Mouse (Mus musculus): ENCODE results near the gene Gys2. TPM values are rescaled to one million over a fixed set of nuclear protein-coding genes. Genes with fewer than 3 reads are reported as not detected.

Gene Gys2
- total and polyA plus RNA-seq, 2 experiments from 2014 or later = 0.10 TPM; not detected in 1

DNA sequence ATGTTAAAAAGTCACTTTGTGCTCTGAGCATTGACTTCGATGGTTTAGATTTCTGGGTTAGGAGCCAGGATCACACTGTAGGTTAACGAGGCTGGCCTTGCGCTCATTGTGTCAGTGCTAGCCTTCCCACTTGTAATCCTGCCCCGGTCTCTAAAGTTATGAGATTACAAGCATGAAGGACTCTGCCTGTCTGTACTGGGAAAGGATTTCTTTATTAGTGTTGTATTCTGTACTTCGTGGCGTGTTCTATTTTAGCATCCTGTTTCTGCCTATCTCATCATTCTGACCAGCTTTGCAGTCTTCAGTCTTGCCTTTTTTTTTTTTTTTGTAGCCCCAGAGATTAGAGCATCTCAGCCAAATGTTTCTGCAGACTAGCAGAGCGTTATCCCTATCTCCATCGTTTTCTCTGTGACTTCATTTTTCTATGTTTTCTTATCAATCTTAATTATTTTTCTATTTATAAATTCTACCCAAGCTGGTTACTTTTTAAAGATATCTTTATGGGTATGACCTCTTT, 85.1 kb downstream of the Gys2 start:
- peak overlapping the region; percentile 97 for H3K4me3 ChIP-seq (ENCODE audit: low read length)
- DNase-seq (ENCODE audit: low spot score) (no peak), ATAC-seq (no peak)
- H3K27me3 ChIP-seq (ENCODE audit: insufficient read depth, low read length) = no peaks in the 10 kb centered on the region
- 22% methylated on average over 8 of the region's 8 CpGs for whole genome bisulfite sequencing
- peak overlapping the region; percentile 85 for H3K9ac ChIP-seq (replicated peaks; ENCODE audit: low read length)
- peak overlapping the region; percentile 89 for H3K4me2 ChIP-seq (ENCODE audit: low read depth, low read length)
- no peak for TF ChIP-seq CTCF (IDR thresholded peaks at IDR 0.05; ENCODE audit: low read depth)
- no peaks in the 10 kb centered on the region for H3K36me3 ChIP-seq (ENCODE audit: insufficient read depth, low read length)
- H3K9me3 ChIP-seq (ENCODE audit: low read length) = no peaks in the 10 kb centered on the region
- no peak overlapping the region for H3K27ac ChIP-seq
- 0 out of 2 replicates have a peak, but pooled peaks cover 3% of the 10 kb centered on the region for H3K4me1 ChIP-seq (ENCODE audit: insufficient read depth, low read length)

- DNase-seq (ENCODE audit: low spot score) (peak; percentile 98), ATAC-seq (peak; percentile 100)
- Histone ChIP-seq H3K4me1 (ENCODE audit: insufficient read depth, low read length) (0 out of 2 replicates have a peak, but pooled peaks cover 3% of the 10 kb centered on the region), H3K4me3 (ENCODE audit: low read length) (peak within 1 kb of the TSS; percentile 97), H3K9ac (replicated peaks; ENCODE audit: low read length) (peak within 1 kb of the TSS; percentile 85), H3K9me3 (ENCODE audit: low read length) (no peaks in the 10 kb centered on the region), H3K27ac (peak within 1 kb of the TSS; percentile 54; the same call in 1 of the 2 replicates), H3K4me2 (ENCODE audit: low read depth, low read length) (peak within 1 kb of the TSS; percentile 89), H3K27me3 (ENCODE audit: insufficient read depth, low read length) (no peaks in the 10 kb centered on the region), H3K36me3 (ENCODE audit: insufficient read depth, low read length) (no peaks in the 10 kb centered on the region)
- TF ChIP-seq CTCF (IDR thresholded peaks at IDR 0.05; ENCODE audit: low read depth) = no peak
- WGBS = 2% methylated on average over 62 of the region's 87 CpGs
These were observed 85.7 kb downstream of the Gys2 start, which contains the start of the genes Recql and Golt1b for GRCm38 (mm10) chr6:142387011-142387754. TSS of gene Recql (minus strand) at chr6:142387087. TSS of gene Golt1b (plus strand) at chr6:142387221.

DNA sequence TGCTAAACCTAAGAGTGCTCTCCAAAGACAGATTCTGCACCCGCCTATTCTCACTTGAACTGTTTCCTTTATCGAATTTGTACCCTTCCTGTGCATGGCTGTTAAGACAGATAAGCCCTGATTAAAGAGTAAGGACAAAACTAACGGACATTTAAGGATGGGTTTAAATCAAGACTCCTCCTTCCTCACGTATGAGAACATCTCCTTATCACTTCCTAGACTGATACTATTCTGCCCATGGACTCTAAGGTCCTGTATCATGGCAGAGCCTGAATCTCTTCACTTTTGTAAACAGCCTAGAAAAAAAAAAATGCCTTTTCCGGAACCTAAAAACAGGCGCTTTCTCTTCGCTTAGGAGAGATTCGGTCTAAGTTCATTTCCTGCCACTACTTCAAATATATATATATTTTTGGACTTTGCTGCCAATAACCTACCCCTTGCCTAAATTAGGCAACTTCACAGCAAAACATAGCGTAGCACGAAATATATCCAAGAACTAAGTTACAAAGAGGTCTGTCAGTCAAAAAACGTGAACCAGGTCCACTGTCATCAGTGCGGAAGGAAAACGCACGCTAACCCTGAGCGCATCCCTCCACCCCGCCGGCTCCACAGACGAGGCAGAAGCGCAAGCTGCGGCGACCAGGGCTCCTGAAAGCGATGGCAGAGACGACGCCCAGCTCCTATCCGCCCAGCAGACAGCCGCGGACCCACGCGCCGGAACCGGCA, 86.5 kb downstream of the Gys2 start:
- H3K4me1 ChIP-seq (ENCODE audit: insufficient read depth, low read length) = 0 out of 2 replicates have a peak, but pooled peaks cover 3% of the 10 kb centered on the region
- H3K9ac ChIP-seq (replicated peaks; ENCODE audit: low read length) = peak overlapping the region; percentile 85
- ATAC-seq (peak; percentile 84), DNase-seq (ENCODE audit: low spot score) (no peak)
- H3K36me3 ChIP-seq (ENCODE audit: insufficient read depth, low read length) = no peaks in the 10 kb centered on the region
- no peaks in the 10 kb centered on the region for H3K9me3 ChIP-seq (ENCODE audit: low read length)
- no peak overlapping the region for H3K27ac ChIP-seq
- peak overlapping the region; percentile 61 for H3K4me2 ChIP-seq (ENCODE audit: low read depth, low read length)
- no peak for TF ChIP-seq CTCF (IDR thresholded peaks at IDR 0.05; ENCODE audit: low read depth)
- WGBS = 5% methylated on average over 31 of the region's 31 CpGs
- H3K4me3 ChIP-seq (ENCODE audit: low read length) = peak overlapping the region; percentile 97
- no peaks in the 10 kb centered on the region for H3K27me3 ChIP-seq (ENCODE audit: insufficient read depth, low read length)

- no peak overlapping the region for H3K4me2 ChIP-seq (ENCODE audit: low read depth, low read length)
- no peaks in the 10 kb centered on the region for H3K36me3 ChIP-seq (ENCODE audit: insufficient read depth, low read length)
- no peak for TF ChIP-seq CTCF (IDR thresholded peaks at IDR 0.05; ENCODE audit: low read depth)
- H3K27ac ChIP-seq = no peak overlapping the region
- ATAC-seq (no peak), DNase-seq (ENCODE audit: low spot score) (no peak)
- 0 out of 2 replicates have a peak, but pooled peaks cover 3% of the 10 kb centered on the region for H3K4me1 ChIP-seq (ENCODE audit: insufficient read depth, low read length)
- 90% methylated on average over 9 of the region's 9 CpGs for WGBS
- no peaks in the 10 kb centered on the region for H3K27me3 ChIP-seq (ENCODE audit: insufficient read depth, low read length)
- no peaks in the 10 kb centered on the region for H3K9me3 ChIP-seq (ENCODE audit: low read length)
- H3K4me3 ChIP-seq (ENCODE audit: low read length) = no peak overlapping the region
- no peak overlapping the region for H3K9ac ChIP-seq (replicated peaks; ENCODE audit: low read length)
These were observed 88.4 kb downstream of the Gys2 start for GRCm38 (mm10) chr6:142384521-142384920.

GRCm38 (mm10) chr6:142381615-142382014, 91.3 kb downstream of the Gys2 start:
- ATAC-seq = no peak
- WGBS = 94% methylated on average over 7 of the region's 7 CpGs
- H3K36me3 ChIP-seq (ENCODE audit: insufficient read depth, low read length) = peaks cover 5% of the 10 kb centered on the region

DNA sequence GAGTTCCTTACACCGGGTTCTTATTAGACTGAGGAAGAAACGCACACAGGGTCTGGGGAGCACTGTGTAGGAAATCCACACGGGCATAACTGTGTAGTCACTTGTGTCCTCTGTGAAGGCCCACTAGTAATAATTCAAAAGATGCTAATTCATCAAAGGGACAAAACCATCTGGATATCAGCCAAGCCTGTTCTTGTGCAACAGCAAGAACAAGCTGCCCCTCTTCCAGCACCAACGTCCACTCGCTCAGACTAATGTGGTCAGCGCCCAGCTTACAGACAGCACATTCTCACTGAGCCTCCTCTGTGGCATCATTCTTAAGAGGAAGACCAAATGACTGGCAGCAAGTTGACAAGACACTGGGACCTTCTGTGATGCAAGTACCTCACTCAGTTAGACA, 92.9 kb downstream of the Gys2 start:
- no peak overlapping the region for H3K4me3 ChIP-seq (ENCODE audit: low read length)
- H3K27ac ChIP-seq = no peak overlapping the region
- H3K27me3 ChIP-seq (ENCODE audit: insufficient read depth, low read length) = no peaks in the 10 kb centered on the region
- no peak overlapping the region for H3K9ac ChIP-seq (replicated peaks; ENCODE audit: low read length)
- no peaks in the 10 kb centered on the region for H3K9me3 ChIP-seq (ENCODE audit: low read length)
- WGBS = 82% methylated on average over 6 of the region's 6 CpGs
- DNase-seq (ENCODE audit: low spot score) = no peak
- peaks cover 16% of the 10 kb centered on the region for H3K36me3 ChIP-seq (ENCODE audit: insufficient read depth, low read length)
- no peak overlapping the region for H3K4me2 ChIP-seq (ENCODE audit: low read depth, low read length)
- H3K4me1 ChIP-seq (ENCODE audit: insufficient read depth, low read length) = no peaks in the 10 kb centered on the region
- no peak for TF ChIP-seq CTCF (IDR thresholded peaks at IDR 0.05; ENCODE audit: low read depth)
- no peak for ATAC-seq

More at GRCm38 (mm10) chr6:142381615-142382014, 91.3 kb downstream of the Gys2 start:
- Histone ChIP-seq H3K4me1 (ENCODE audit: insufficient read depth, low read length) (0 out of 2 replicates have a peak, but pooled peaks cover 3% of the 10 kb centered on the region), H3K9ac (replicated peaks; ENCODE audit: low read length) (no peak overlapping the region), H3K27me3 (ENCODE audit: insufficient read depth, low read length) (no peaks in the 10 kb centered on the region), H3K4me2 (ENCODE audit: low read depth, low read length) (no peak overlapping the region), H3K27ac (no peak overlapping the region), H3K9me3 (ENCODE audit: low read length) (no peaks in the 10 kb centered on the region), H3K4me3 (ENCODE audit: low read length) (no peak overlapping the region)
- DNase-seq (ENCODE audit: low spot score) = no peak
- no peak for TF ChIP-seq CTCF (IDR thresholded peaks at IDR 0.05; ENCODE audit: low read depth)
